Mouse (Mus musculus): Measurements from ENCODE around the gene Idnk. TPM values are rescaled to one million over a fixed set of nuclear protein-coding genes. Genes with fewer than 3 reads are reported as not detected.

Gene Idnk
- total and polyA plus RNA-seq, 2 experiments from 2014 or later = 18.4 to 54.3 TPM

- Histone ChIP-seq H3K9me3 (ENCODE audit: low read length) (no peaks in the 10 kb centered on the region), H3K4me1 (ENCODE audit: insufficient read depth, low read length) (no peaks in the 10 kb centered on the region), H3K36me3 (ENCODE audit: insufficient read depth, low read length) (peaks cover 4% of the 10 kb centered on the region; the same call in 1 of the 2 replicates), H3K27me3 (ENCODE audit: insufficient read depth, low read length) (no peaks in the 10 kb centered on the region), H3K27ac (ENCODE audit: low read depth, low read length) (no peak overlapping the region), H3K4me3 (ENCODE audit: low read depth, low read length) (no peak overlapping the region), H3K9ac (replicated peaks; ENCODE audit: low read length, poor library complexity, severe bottlenecking) (no peak overlapping the region), H3K4me2 (ENCODE audit: low read depth, low read length, poor library complexity, severe bottlenecking) (no peak overlapping the region)
- TF ChIP-seq CTCF (IDR thresholded peaks at IDR 0.05) = no peak
- DNase-seq (ENCODE audit: low spot score) (no peak), ATAC-seq (ENCODE audit: low FRiP score) (no peak)
- 88% methylated on average over 6 of the region's 6 CpGs for WGBS
Measured at GRCm38 (mm10) chr13:58201343-58201742, 43.9 kb downstream of the Idnk start.

- TF ChIP-seq CTCF (IDR thresholded peaks at IDR 0.05) = no peak
- Histone ChIP-seq H3K27ac (ENCODE audit: low read depth, low read length) (no peak overlapping the region), H3K4me2 (ENCODE audit: low read depth, low read length, poor library complexity, severe bottlenecking) (no peak overlapping the region), H3K9ac (replicated peaks; ENCODE audit: low read length, poor library complexity, severe bottlenecking) (no peak overlapping the region), H3K4me1 (ENCODE audit: insufficient read depth, low read length) (no peaks in the 10 kb centered on the region), H3K36me3 (ENCODE audit: insufficient read depth, low read length) (peaks cover 4% of the 10 kb centered on the region; the same call in 1 of the 2 replicates), H3K27me3 (ENCODE audit: insufficient read depth, low read length) (no peaks in the 10 kb centered on the region), H3K4me3 (ENCODE audit: low read depth, low read length) (no peak overlapping the region), H3K9me3 (ENCODE audit: low read length) (no peaks in the 10 kb centered on the region)
- ATAC-seq (ENCODE audit: low FRiP score) = no peak
- no peak for DNase-seq (ENCODE audit: low spot score)
- WGBS = 95% methylated on average over 3 of the region's 3 CpGs
Measured at GRCm38 (mm10) chr13:58201908-58202307, 44.5 kb downstream of the Idnk start.

GRCm38 (mm10) chr13:58202903-58203302 is 45.5 kb downstream of the Idnk start:
- Histone ChIP-seq H3K4me1 (ENCODE audit: insufficient read depth, low read length) (no peaks in the 10 kb centered on the region), H3K27ac (ENCODE audit: low read depth, low read length) (no peak overlapping the region), H3K4me3 (ENCODE audit: low read depth, low read length) (no peak overlapping the region), H3K9ac (replicated peaks; ENCODE audit: low read length, poor library complexity, severe bottlenecking) (no peak overlapping the region), H3K36me3 (ENCODE audit: insufficient read depth, low read length) (no peaks in the 10 kb centered on the region), H3K4me2 (ENCODE audit: low read depth, low read length, poor library complexity, severe bottlenecking) (no peak overlapping the region), H3K9me3 (ENCODE audit: low read length) (no peaks in the 10 kb centered on the region), H3K27me3 (ENCODE audit: insufficient read depth, low read length) (no peaks in the 10 kb centered on the region)
- WGBS = 89% methylated on average over 1 of the region's 1 CpGs
- ATAC-seq (ENCODE audit: low FRiP score) (no peak), DNase-seq (ENCODE audit: low spot score) (no peak)
- TF ChIP-seq CTCF (IDR thresholded peaks at IDR 0.05) = no peak

GRCm38 (mm10) chr13:58204202-58204601 is 46.8 kb downstream of the Idnk start:
- H3K4me2 ChIP-seq (ENCODE audit: low read depth, low read length, poor library complexity, severe bottlenecking) = no peak overlapping the region
- H3K27me3 ChIP-seq (ENCODE audit: insufficient read depth, low read length) = no peaks in the 10 kb centered on the region
- no peak for TF ChIP-seq CTCF (IDR thresholded peaks at IDR 0.05)
- H3K36me3 ChIP-seq (ENCODE audit: insufficient read depth, low read length) = no peaks in the 10 kb centered on the region
- H3K4me3 ChIP-seq (ENCODE audit: low read depth, low read length) = no peak overlapping the region
- ATAC-seq (ENCODE audit: low FRiP score) (no peak), DNase-seq (ENCODE audit: low spot score) (no peak)
- H3K9me3 ChIP-seq (ENCODE audit: low read length) = no peaks in the 10 kb centered on the region
- WGBS = 93% methylated on average over 3 of the region's 3 CpGs
- H3K27ac ChIP-seq (ENCODE audit: low read depth, low read length) = no peak overlapping the region
- H3K9ac ChIP-seq (replicated peaks; ENCODE audit: low read length, poor library complexity, severe bottlenecking) = no peak overlapping the region
- no peaks in the 10 kb centered on the region for H3K4me1 ChIP-seq (ENCODE audit: insufficient read depth, low read length)

GRCm38 (mm10) chr13:58204986-58205385 is 47.5 kb downstream of the Idnk start:
- H3K27ac ChIP-seq (ENCODE audit: low read depth, low read length) = no peak overlapping the region
- no peak for TF ChIP-seq CTCF (IDR thresholded peaks at IDR 0.05)
- WGBS = 66% methylated on average over 4 of the region's 4 CpGs
- H3K36me3 ChIP-seq (ENCODE audit: insufficient read depth, low read length) = no peaks in the 10 kb centered on the region
- no peak overlapping the region for H3K9ac ChIP-seq (replicated peaks; ENCODE audit: low read length, poor library complexity, severe bottlenecking)
- ATAC-seq (ENCODE audit: low FRiP score) (no peak), DNase-seq (ENCODE audit: low spot score) (no peak)
- H3K4me3 ChIP-seq (ENCODE audit: low read depth, low read length) = no peak overlapping the region
- H3K4me2 ChIP-seq (ENCODE audit: low read depth, low read length, poor library complexity, severe bottlenecking) = no peak overlapping the region
- no peaks in the 10 kb centered on the region for H3K27me3 ChIP-seq (ENCODE audit: insufficient read depth, low read length)
- no peaks in the 10 kb centered on the region for H3K4me1 ChIP-seq (ENCODE audit: insufficient read depth, low read length)
- H3K9me3 ChIP-seq (ENCODE audit: low read length) = no peaks in the 10 kb centered on the region

- no peak overlapping the region for H3K4me2 ChIP-seq (ENCODE audit: low read depth, low read length, poor library complexity, severe bottlenecking)
Measured at GRCm38 (mm10) chr13:58206084-58206483, 48.6 kb downstream of the Idnk start.

More at GRCm38 (mm10) chr13:58206084-58206483, 48.6 kb downstream of the Idnk start:
- H3K9me3 ChIP-seq (ENCODE audit: low read length) = no peaks in the 10 kb centered on the region
- no peak for TF ChIP-seq CTCF (IDR thresholded peaks at IDR 0.05)
- ATAC-seq (ENCODE audit: low FRiP score) (no peak), DNase-seq (ENCODE audit: low spot score) (no peak)
- H3K4me3 ChIP-seq (ENCODE audit: low read depth, low read length) = no peak overlapping the region
- no peaks in the 10 kb centered on the region for H3K36me3 ChIP-seq (ENCODE audit: insufficient read depth, low read length)
- 92% methylated on average over 4 of the region's 4 CpGs for WGBS
- no peaks in the 10 kb centered on the region for H3K4me1 ChIP-seq (ENCODE audit: insufficient read depth, low read length)
- H3K27me3 ChIP-seq (ENCODE audit: insufficient read depth, low read length) = no peaks in the 10 kb centered on the region
- H3K9ac ChIP-seq (replicated peaks; ENCODE audit: low read length, poor library complexity, severe bottlenecking) = no peak overlapping the region
- H3K27ac ChIP-seq (ENCODE audit: low read depth, low read length) = no peak overlapping the region
